Mouse (Mus musculus): ENCODE data around the gene Nudt11. TPM values are rescaled to one million over a fixed set of nuclear protein-coding genes. Genes with fewer than 3 reads are reported as not detected.
"Not testable (repeated sequence)": the region's sequence is repeated elsewhere in the genome, so short reads cannot be mapped to it uniquely, and the experiment has no call there.

Gene Nudt11
- polyA plus RNA-seq (2014; fragmentation: Nextera tagmentation; extraction: Ambion mirVana), result 3.7 and 4.9 TPM in 2 replicates

GRCm38 (mm10) chrX:6047066-6047935 is at the start of gene Nudt11:
Nudt11 (plus strand) TSS chrX:6047453.
- H3K9me3 ChIP-seq (ENCODE audit: control insufficient read depth, low read length); H3K9ac ChIP-seq (ENCODE audit: low read length); H3K27me3 ChIP-seq (replicated peaks; ENCODE audit: control insufficient read depth, insufficient read depth, low read length); H3K4me1 ChIP-seq (replicated peaks; ENCODE audit: control insufficient read depth, insufficient read depth, low read length); H3K36me3 ChIP-seq (ENCODE audit: control insufficient read depth, insufficient read depth, low read length); H3K27ac ChIP-seq (ENCODE audit: low read depth); DNase-seq (ENCODE audit: low spot score): not testable (repeated sequence)
- peak; percentile 91 for ATAC-seq (replicated peaks; ENCODE audit: low FRiP score, low TSS enrichment, low read depth)
- 9% methylated on average over 12 of the region's 121 CpGs for WGBS
- Histone ChIP-seq H3K4me2 (ENCODE audit: low read length) (peak within 1 kb of the TSS; percentile 41; the same call in 1 of the 2 replicates), H3K4me3 (ENCODE audit: low read depth, low read length) (peak within 1 kb of the TSS; percentile 13; the same call in 1 of the 2 replicates)

DNA sequence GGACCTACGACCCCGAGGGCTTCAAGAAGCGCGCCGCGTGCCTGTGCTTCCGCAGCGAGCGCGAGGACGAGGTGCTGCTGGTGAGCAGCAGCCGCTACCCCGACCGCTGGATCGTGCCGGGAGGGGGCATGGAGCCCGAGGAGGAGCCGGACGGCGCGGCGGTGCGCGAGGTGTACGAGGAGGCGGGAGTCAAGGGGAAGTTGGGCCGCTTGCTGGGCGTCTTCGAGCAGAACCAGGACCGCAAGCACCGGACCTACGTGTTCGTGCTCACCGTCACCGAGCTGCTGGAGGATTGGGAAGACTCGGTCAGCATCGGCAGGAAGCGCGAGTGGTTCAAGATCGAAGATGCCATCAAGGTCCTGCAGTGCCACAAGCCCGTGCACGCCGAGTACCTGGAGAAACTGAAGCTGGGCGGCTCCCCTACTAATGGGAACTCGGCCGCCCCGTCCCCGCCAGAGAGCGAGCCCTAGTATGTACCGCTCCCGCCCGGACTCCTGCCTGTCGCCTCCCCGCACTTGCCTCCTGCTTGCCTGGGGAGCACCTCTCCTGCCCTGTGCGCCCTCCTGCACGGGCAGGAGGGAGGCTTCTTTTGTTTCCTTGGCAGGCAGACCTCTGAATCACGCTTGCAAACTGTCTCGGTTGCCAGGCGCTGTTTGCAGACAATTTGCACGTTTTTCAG is 822 bp downstream of the Nudt11 start:
- H3K9ac ChIP-seq (ENCODE audit: low read length); H3K27ac ChIP-seq (ENCODE audit: low read depth); H3K4me1 ChIP-seq (replicated peaks; ENCODE audit: control insufficient read depth, insufficient read depth, low read length); H3K27me3 ChIP-seq (replicated peaks; ENCODE audit: control insufficient read depth, insufficient read depth, low read length); H3K36me3 ChIP-seq (ENCODE audit: control insufficient read depth, insufficient read depth, low read length); H3K9me3 ChIP-seq (ENCODE audit: control insufficient read depth, low read length); DNase-seq (ENCODE audit: low spot score): not testable (repeated sequence)
- H3K4me3 ChIP-seq (ENCODE audit: low read depth, low read length), result peak overlapping the region; percentile 13; the same call in 1 of the 2 replicates
- peak; percentile 78 for ATAC-seq (replicated peaks; ENCODE audit: low FRiP score, low TSS enrichment, low read depth)
- H3K4me2 ChIP-seq (ENCODE audit: low read length), result peak overlapping the region; percentile 41
- 9% methylated on average over 7 of the region's 60 CpGs for WGBS

GRCm38 (mm10) chrX:6061563-6061962 is 14.3 kb downstream of the Nudt11 start:
- 67% methylated on average over 1 of the region's 1 CpGs for WGBS
- H3K4me2 ChIP-seq (ENCODE audit: low read length), result no peak overlapping the region
- no peaks in the 10 kb centered on the region for H3K36me3 ChIP-seq (ENCODE audit: control insufficient read depth, insufficient read depth, low read length)
- H3K4me1 ChIP-seq (replicated peaks; ENCODE audit: control insufficient read depth, insufficient read depth, low read length), result no peaks in the 10 kb centered on the region
- DNase-seq (ENCODE audit: low spot score) (no peak), ATAC-seq (replicated peaks; ENCODE audit: low FRiP score, low TSS enrichment, low read depth) (no peak)
- H3K9ac ChIP-seq (ENCODE audit: low read length), result no peak overlapping the region
- no peak overlapping the region for H3K4me3 ChIP-seq (ENCODE audit: low read depth, low read length)
- no peaks in the 10 kb centered on the region for H3K27me3 ChIP-seq (replicated peaks; ENCODE audit: control insufficient read depth, insufficient read depth, low read length)
- H3K27ac ChIP-seq (ENCODE audit: low read depth), result no peak overlapping the region
- no peaks in the 10 kb centered on the region for H3K9me3 ChIP-seq (ENCODE audit: control insufficient read depth, low read length)

DNA sequence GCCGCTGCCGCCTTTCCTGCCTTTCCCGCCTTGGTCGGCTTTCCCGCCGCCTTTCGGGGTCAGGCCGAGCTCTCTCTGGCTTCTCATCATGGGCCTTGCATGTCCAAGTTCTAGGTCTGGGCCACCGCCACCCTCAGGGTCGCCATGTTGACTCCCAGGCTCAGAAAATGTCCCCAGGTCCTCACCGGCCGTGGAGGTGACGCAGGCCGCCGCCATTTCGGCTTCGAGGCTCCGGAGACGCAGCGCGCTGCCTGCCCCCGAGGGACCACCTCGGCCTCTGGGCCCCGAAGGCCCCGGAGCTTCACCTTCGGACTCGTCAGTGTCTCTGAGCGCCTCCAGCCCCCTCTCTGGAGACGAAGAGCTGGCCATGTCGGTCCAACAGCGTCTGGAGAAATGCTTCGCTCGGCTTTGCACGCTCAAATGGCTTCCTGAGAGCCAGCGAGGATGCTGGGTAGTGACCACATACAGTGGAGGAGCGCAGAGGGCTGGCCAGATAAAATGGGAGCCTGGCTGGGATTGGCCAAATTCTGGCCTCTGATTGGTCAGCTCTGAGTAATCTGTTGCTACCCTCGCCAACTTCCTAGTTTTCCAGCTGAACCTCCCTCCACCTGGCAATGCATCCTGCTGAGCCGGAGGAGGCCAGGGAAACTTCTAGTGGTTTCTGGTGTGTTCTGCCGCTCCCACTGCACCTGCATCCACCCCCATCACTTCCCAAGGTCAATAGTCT is 35.9 kb downstream of the Nudt11 start, which contains the start of gene AU022751:
Gene AU022751, minus strand, starts transcription at position 466 of the 727 bp plus-strand sequence.
- Histone ChIP-seq H3K27ac (ENCODE audit: low read depth) (no peak within 1 kb of the TSS), H3K9me3 (ENCODE audit: control insufficient read depth, low read length) (peaks cover 17% of the 10 kb centered on the region), H3K4me1 (replicated peaks; ENCODE audit: control insufficient read depth, insufficient read depth, low read length) (no peaks in the 10 kb centered on the region), H3K4me3 (ENCODE audit: low read depth, low read length) (no peak within 1 kb of the TSS), H3K4me2 (ENCODE audit: low read length) (no peak within 1 kb of the TSS), H3K9ac (ENCODE audit: low read length) (no peak within 1 kb of the TSS), H3K36me3 (ENCODE audit: control insufficient read depth, insufficient read depth, low read length) (no peaks in the 10 kb centered on the region), H3K27me3 (replicated peaks; ENCODE audit: control insufficient read depth, insufficient read depth, low read length) (no peaks in the 10 kb centered on the region)
- ATAC-seq (replicated peaks; ENCODE audit: low FRiP score, low TSS enrichment, low read depth), result no peak
- WGBS, result 90% methylated on average over 38 of the region's 39 CpGs
- no peak for DNase-seq (ENCODE audit: low spot score)

DNA sequence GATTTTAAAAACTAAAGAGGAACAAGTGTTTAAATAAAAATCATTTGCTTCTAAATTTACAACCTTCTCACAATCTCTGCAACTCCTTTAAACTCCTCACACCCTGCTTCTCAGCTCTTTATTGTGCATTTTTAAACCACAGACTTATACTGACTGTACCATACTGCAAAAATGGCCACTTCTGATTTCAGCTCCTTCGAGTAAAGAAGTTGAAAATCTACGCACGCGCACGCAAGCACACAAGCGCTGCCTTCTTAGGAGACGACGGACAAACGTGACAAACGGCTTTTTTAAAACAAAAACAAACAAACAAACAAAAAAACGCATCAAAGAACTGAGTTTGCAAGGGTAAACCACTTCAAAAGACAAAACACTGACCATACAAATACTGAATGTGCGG is 44.3 kb downstream of the Nudt11 start:
- no peaks in the 10 kb centered on the region for H3K4me1 ChIP-seq (replicated peaks; ENCODE audit: control insufficient read depth, insufficient read depth, low read length)
- 23% methylated on average over 12 of the region's 12 CpGs for WGBS
- no peak overlapping the region for H3K27ac ChIP-seq (ENCODE audit: low read depth)
- H3K9ac ChIP-seq (ENCODE audit: low read length), result no peak overlapping the region
- peak overlapping the region; percentile 37 for H3K4me2 ChIP-seq (ENCODE audit: low read length)
- peak overlapping the region; percentile 15; the same call in 1 of the 2 replicates for H3K4me3 ChIP-seq (ENCODE audit: low read depth, low read length)
- ATAC-seq (replicated peaks; ENCODE audit: low FRiP score, low TSS enrichment, low read depth) (no peak), DNase-seq (ENCODE audit: low spot score) (no peak)
- no peaks in the 10 kb centered on the region for H3K9me3 ChIP-seq (ENCODE audit: control insufficient read depth, low read length)
- H3K27me3 ChIP-seq (replicated peaks; ENCODE audit: control insufficient read depth, insufficient read depth, low read length), result no peaks in the 10 kb centered on the region
- H3K36me3 ChIP-seq (ENCODE audit: control insufficient read depth, insufficient read depth, low read length), result no peaks in the 10 kb centered on the region

DNA sequence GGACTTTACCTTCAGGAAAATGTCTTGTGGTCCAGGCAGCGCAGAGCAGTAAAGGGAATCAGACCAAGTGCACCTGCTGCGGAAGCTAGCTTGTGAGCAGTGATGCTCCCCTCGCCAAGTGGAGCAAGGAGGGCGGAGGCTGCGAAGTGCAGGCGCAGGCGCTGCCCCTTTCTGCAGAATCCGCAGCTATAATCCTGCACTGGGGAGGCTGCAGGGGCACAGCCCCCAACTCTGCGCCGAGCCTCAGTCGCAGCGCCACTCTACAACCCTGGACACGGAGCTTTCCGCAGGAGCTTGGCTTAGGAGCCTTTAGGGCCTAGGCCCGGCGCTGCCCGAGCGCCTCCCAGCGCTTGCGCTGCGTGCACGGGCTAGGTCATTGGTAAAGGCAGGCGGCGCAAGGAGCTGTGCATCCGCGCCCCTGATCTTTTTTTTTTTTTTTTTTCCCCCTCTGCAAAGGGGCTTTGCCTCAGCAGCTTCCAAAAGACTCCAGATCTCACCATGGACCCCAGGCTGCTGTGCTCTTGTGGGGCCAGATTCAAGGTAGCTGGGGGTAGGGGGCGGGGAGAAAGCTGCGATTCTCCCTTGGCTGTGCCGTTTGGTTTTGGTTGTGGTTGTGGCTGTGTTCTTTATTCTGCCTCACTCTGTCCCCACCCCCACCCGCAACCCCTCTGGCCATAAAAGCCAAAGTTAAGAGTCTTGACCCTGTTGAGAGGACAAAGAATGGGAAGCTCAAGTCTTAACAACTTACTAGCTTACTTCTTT is 44.9 kb downstream of the Nudt11 start:
- Histone ChIP-seq H3K4me3 (ENCODE audit: low read depth, low read length) (peak overlapping the region; percentile 15; the same call in 1 of the 2 replicates), H3K27ac (ENCODE audit: low read depth) (no peak overlapping the region), H3K9me3 (ENCODE audit: control insufficient read depth, low read length) (no peaks in the 10 kb centered on the region), H3K4me2 (ENCODE audit: low read length) (peak overlapping the region; percentile 37), H3K9ac (ENCODE audit: low read length) (no peak overlapping the region), H3K27me3 (replicated peaks; ENCODE audit: control insufficient read depth, insufficient read depth, low read length) (no peaks in the 10 kb centered on the region), H3K36me3 (ENCODE audit: control insufficient read depth, insufficient read depth, low read length) (no peaks in the 10 kb centered on the region), H3K4me1 (replicated peaks; ENCODE audit: control insufficient read depth, insufficient read depth, low read length) (no peaks in the 10 kb centered on the region)
- DNase-seq (ENCODE audit: low spot score) (peak; percentile 52), ATAC-seq (replicated peaks; ENCODE audit: low FRiP score, low TSS enrichment, low read depth) (peak; percentile 75; the same call in 1 of the 2 replicates)
- 12% methylated on average over 25 of the region's 30 CpGs for WGBS
